In the genomic region with DNA sequence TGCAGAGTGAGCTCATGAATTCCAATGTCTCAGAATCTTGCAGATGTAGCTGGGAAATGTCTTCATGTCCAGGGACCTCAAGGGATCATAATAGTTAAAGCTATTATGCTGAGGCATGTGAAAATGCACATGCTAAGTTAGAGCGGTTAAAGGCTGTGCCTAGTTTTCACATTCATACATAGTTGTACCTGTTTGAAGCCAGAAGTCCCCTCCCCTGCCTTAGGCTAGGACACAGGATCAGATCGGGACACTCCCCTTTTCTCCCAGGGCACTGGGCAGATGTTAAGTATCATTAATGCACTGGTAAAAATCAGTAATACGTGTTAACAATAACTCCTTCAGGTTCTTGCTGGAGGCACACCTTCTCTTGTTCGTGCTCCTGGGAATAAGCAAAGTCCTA, we compare ENCODE assay signal across 8 mouse cellular contexts. TPM values are rescaled to one million over a fixed set of nuclear protein-coding genes. Genes with fewer than 3 reads are reported as not detected.
DNase-seq lines count a peak whose midpoint lies in the region; ATAC-seq and TF ChIP-seq lines count a peak whose summit lies in the region.

No protein-coding gene starts in this region.

- H3K9ac ChIP-seq in liver, adult 2 months (ENCODE audit: low read depth, low read length) = peak overlapping the region; percentile 35; the same call in 1 of the 2 replicates
- H3K9ac ChIP-seq in neural tube, embryonic 14.5 days (replicated peaks; ENCODE audit: low read depth, low read length) = peak overlapping the region; percentile 56

- whole genome bisulfite sequencing in liver, adult 2 months = 76% methylated on average over 4 of the region's 4 CpGs
- 48% methylated on average over 4 of the region's 4 CpGs for WGBS in large intestine, adult 2 months
- 69% methylated on average over 4 of the region's 4 CpGs for WGBS in neural tube, embryonic 14.5 days

- TF ChIP-seq POLR2A in liver, adult 2 months (IDR thresholded peaks at IDR 0.05; ENCODE audit: extremely low read depth, insufficient read depth, low read length) = no peak
- TF ChIP-seq POLR2A in embryonic fibroblast, embryonic 13.5 days (IDR thresholded peaks at IDR 0.05; ENCODE audit: low read depth, low read length) = no peak; the same call in 1 of the 2 replicates

- ATAC-seq in neural tube, embryonic 14.5 days (ENCODE audit: low read depth) = peak; percentile 60

- no peaks in the 10 kb centered on the region for H3K9me3 ChIP-seq in neural tube, embryonic 14.5 days (ENCODE audit: control insufficient read depth, low read length)

- no peak for TF ChIP-seq CTCF in liver, adult 2 months (IDR thresholded peaks at IDR 0.05; ENCODE audit: low read depth, low read length)
- TF ChIP-seq CTCF in embryonic fibroblast, embryonic 13.5 days (IDR thresholded peaks at IDR 0.05; ENCODE audit: borderline replicate concordance, insufficient read depth, low read length) = no peak

- H3K79me2 ChIP-seq in liver, adult 2 months (ENCODE audit: control insufficient read depth, insufficient read depth, low read length) = no peaks in the 10 kb centered on the region

- no peaks in the 10 kb centered on the region for H3K36me3 ChIP-seq in liver, adult 2 months (ENCODE audit: control insufficient read depth, insufficient read depth, low read length)
- no peaks in the 10 kb centered on the region for H3K36me3 ChIP-seq in neural tube, embryonic 14.5 days (ENCODE audit: control insufficient read depth, insufficient read depth, low read length)

- peak overlapping the region; percentile 48; the same call in 1 of the 2 replicates for H3K4me3 ChIP-seq in liver, adult 2 months (ENCODE audit: insufficient read depth, low read depth, low read length)
- peak overlapping the region; percentile 36; the same call in 1 of the 2 replicates for H3K4me3 ChIP-seq in embryonic fibroblast, embryonic 13.5 days (ENCODE audit: insufficient read depth, low read length)
- peak overlapping the region; percentile 38 for H3K4me3 ChIP-seq in neural tube, embryonic 14.5 days (ENCODE audit: low read depth, low read length)

- no peak for DNase-seq in liver, adult 2 months (ENCODE audit: extremely low read depth, low read depth, low spot score)
- DNase-seq in liver = no peak
- DNase-seq in large intestine, adult 2 months (ENCODE audit: low read depth, low spot score) = peak; percentile 3
- DNase-seq in right cerebral cortex, postnatal 10 days (ENCODE audit: low spot score in 2 of 2) = no peak
- no peak for DNase-seq in cerebellum, adult 11 months
- no peak for DNase-seq in spleen, postnatal 10 days (ENCODE audit: low spot score in 2 of 2)

- H3K4me1 ChIP-seq in liver, adult 2 months (ENCODE audit: control insufficient read depth, insufficient read depth, low read length) = peaks cover 3% of the 10 kb centered on the region; the same call in 1 of the 2 replicates
- H3K4me1 ChIP-seq in embryonic fibroblast, embryonic 13.5 days (ENCODE audit: control insufficient read depth, insufficient read depth, low read length) = no peaks in the 10 kb centered on the region
- H3K4me1 ChIP-seq in neural tube, embryonic 14.5 days (ENCODE audit: control insufficient read depth, insufficient read depth, low read length) = peaks cover 8% of the 10 kb centered on the region; the same call in 1 of the 2 replicates

- no peak overlapping the region for H3K27ac ChIP-seq in liver, adult 2 months (replicated peaks; ENCODE audit: insufficient read depth, low read depth, low read length)
- no peak overlapping the region for H3K27ac ChIP-seq in embryonic fibroblast, embryonic 13.5 days (ENCODE audit: insufficient read depth, low read length)
- no peak overlapping the region for H3K27ac ChIP-seq in neural tube, embryonic 14.5 days (ENCODE audit: low read depth, low read length)

- peak overlapping the region; percentile 68 for H3K4me2 ChIP-seq in neural tube, embryonic 14.5 days (ENCODE audit: low read depth, low read length)

- H3K27me3 ChIP-seq in liver, adult 2 months (ENCODE audit: control insufficient read depth, insufficient read depth, low read length) = no peaks in the 10 kb centered on the region
- H3K27me3 ChIP-seq in neural tube, embryonic 14.5 days (ENCODE audit: control insufficient read depth, insufficient read depth, low read length) = no peaks in the 10 kb centered on the region

RNA-seq across cellular contexts. Expression of gene Tmem14a, which starts 51.6 kb away (rescaled TPM):
- 6.2 and 8.1 TPM in 2 replicates for total RNA-seq in liver, adult 2 months (2014; rRNA removed)
- 3.0 and 3.8 TPM in 2 replicates for polyA plus RNA-seq in liver, adult 2 months (2012; rRNA removed)
- 8.0 and 8.6 TPM in 2 replicates for polyA plus RNA-seq in embryonic fibroblast, embryonic 13.5 days (2011; ENCODE audit: insufficient read length, low read depth, missing spikeins)
- 3.6 and 4.2 TPM in 2 replicates for polyA plus RNA-seq in large intestine, adult 2 months (2012; rRNA removed)
- 19.3 and 20.4 TPM in 2 replicates for polyA plus RNA-seq in neural tube, embryonic 14.5 days (2014; fragmentation: Nextera tagmentation; extraction: Ambion mirVana)
